Mouse (Mus musculus) thymus, postnatal 4 days (tissue): ENCODE data around the gene Nav3.
"Not testable (repeated sequence)": the region's sequence is repeated elsewhere in the genome, so short reads cannot be mapped to it uniquely, and the experiment has no call there.

Experiments
- DNase-seq: peaks from one replicate; pipeline ENCODE4 v3.0.0; 2021

The Nav3 gene

DNA sequence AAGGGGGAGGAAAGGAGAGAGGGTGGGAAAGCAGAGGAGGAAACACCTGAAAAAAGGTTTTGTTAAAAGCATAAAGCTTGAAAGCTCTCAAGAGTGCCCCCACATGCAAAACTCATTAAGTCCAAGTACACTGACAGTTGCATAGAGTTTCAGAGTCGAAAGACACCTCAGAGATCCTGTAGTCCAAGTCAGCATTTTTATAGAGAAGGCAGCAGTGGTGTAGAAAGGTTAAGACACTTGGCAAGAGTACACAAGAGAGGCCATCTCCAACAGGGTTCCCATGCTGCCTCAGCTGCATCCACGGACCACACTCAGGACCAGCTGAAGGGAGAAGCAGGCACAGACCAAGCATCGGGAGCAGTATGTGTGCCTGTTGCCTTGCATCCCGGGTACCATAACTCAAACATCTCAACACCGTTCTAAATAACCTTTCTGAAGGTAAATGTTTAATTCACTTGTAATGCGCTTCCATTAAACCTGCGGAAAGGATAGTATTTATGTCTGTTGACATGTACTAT lies 421.4 kb downstream of the Nav3 start:
- no peak for DNase-seq

DNA sequence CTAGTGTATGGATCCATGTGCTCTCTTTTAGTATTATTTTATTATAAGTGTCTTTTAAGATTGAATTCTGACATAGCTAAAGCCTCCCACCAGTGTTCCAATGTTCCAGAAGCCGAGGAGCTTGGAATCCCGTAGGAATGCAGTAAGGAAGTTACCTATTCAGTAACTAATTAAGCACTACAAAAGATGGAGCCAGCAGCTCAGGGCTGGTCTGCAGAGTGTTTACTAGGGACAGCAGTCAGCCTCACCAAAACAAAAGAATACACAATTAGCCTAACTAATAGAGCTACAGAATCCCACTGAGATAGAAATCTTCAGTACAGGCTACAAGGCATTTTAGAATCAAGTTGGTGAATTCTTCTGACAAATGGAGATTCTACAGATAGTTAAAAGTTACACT lies 431.1 kb downstream of the Nav3 start:
- not testable (repeated sequence) for DNase-seq

DNA sequence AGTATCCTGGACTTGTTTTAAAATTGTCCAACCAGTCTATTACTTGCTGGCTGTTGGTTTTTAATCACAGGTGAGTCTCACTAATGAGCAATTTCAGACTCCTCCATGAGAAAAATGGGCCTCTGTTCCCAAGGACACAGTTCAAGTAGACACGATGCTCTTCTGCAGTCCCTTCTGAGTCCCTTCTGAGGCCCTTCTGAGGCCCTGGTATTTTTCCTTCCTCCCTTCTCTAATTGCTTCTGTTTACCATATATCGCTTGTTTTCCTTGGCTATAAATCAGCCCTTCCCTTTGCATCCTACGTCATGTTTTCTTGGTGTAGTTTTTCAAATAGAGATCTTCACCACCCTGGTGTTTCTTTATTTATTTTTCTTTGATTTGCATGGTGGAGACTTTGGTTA lies 433.9 kb downstream of the Nav3 start:
- DNase-seq: no peak

DNA sequence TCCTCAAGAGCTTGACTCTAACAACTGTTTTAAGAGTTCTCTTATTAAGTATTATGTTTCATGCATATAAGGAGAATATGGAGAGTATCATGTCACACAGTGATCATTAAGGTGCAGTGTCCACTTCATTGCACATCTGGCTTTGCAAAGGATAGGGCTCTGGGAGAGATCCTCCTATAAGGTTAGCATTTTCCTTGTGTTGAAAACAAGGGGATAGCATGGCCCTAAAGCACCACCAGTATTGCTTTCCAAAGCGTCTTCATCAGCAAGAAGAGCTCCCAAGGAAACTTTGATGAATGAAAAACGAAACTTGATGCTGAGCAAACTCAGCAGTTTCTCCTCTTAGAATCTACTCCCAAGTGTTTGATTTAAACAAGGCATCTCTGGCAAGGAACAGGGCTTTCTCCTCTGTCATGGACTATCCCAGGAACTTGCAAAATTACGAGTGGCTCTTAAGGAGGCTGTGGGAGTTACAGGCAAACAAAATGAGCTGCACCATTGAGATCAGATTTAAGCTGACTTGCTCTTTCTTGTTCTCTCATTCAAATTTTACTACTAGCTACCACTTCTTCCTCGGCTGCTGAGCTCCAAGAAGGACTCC lies 436.6 kb downstream of the Nav3 start:
- no peak for DNase-seq

DNA sequence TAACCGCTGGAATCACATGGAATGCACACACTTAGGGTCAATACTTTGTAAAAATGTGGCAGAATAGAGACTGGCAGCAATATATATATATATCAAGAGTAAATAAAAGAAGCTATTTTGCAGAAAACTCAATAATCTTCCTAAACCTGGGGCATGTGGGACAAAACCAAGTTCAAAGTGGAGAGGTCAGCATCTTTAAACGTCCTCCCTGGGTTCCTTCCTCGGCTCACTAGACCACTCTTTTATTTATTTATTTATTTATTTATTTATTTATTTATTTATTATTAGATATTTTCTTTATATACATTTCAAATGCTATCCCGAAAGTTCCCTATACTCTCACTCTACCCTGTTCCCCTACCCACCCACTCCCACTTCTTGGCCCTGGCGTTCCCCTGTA lies 454.7 kb downstream of the Nav3 start:
- DNase-seq: not testable (repeated sequence)

DNA sequence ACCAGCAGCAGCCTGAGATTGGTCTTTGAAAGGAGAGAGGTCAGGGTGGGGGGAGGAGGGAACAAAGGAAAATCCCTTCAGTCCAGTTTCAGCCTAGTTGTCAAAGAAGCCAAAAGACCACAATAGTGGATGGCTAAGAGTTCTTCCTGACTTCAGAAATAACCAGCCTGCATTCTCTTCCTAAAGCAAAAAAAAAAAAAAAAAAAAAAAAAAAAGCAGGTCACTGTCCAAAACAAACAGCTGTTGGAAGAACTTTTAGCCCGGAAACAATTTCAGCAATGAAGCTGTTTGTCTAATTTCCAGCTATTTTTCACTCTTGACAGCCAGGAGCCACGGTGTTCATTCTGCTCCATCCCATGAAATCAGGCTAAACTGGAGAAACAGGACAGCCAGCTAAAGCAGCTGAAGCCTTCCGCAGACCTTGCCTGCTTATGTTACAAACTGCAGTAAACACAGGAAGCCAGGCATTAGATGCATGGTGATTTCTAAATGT lies 455.2 kb downstream of the Nav3 start:
- DNase-seq: no peak

DNA sequence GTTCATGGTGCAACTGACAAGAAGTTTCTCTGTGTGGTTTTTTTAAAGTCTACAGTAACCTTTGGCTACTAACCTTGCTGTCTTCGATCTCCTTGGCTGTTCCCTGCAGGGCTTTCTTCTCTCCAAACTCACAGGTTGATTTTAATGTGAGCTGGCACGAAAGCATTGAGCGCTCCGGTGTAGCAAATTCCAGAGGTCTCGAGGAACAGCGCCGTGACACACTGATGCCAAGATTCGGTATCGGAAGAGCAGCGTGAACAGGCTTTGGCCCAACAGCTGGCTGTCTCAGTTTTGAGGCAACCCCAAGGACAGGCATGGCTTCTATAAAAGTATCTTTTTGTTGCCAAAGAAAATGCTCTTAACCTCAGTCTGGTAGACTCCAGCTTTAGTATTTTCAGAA lies 456.1 kb downstream of the Nav3 start:
- no peak for DNase-seq

DNA sequence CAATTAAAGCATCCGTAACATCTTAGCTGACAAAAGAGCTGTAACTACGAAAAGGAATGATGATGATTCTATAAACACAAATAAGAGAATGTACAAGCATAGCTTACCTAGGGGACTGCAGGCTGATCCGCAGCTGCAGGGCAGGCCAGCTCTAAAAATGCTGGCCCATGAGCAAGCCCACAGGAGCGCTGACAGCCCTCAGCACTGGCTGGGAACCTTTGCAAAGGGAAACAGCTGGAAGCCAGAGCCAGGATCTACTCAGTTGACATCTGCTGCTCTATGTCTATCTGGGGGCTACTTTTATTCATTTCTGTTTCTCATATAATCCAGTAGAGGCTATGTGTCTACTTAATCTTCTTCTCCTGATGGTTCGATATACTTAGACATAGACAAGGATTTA lies 461.7 kb downstream of the Nav3 start:
- DNase-seq: no peak

DNA sequence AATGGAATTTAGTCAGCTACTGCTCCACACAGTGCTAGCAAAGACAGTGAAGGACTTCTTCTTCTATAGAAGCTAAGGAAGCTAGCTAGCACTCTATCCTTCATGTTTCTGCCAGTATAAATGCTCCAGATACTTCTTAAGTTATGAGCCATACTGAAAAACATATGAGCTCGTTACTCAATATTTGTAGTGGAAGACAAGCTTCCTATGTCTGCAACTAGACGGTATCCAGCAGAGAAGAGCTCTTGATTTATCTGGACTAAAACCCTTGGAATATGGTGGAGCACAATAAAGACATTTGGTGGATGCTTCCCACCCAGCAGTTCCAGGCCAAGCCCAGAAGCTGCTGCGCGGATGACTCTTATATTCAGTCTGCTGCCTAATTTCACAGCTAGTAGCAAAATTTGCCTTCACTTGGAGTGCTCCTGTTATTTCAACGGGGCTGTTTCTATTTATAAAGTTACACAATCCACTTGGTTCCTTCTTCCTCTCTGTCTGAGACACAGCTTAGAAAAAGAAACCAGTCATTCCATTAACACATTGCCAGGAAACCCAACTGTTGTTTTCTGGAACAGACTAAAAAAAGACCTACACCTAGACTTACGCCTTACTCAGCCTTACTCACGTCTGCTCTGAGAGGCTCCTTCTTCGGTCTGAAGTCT lies 470.0 kb downstream of the Nav3 start:
- DNase-seq: no peak

DNA sequence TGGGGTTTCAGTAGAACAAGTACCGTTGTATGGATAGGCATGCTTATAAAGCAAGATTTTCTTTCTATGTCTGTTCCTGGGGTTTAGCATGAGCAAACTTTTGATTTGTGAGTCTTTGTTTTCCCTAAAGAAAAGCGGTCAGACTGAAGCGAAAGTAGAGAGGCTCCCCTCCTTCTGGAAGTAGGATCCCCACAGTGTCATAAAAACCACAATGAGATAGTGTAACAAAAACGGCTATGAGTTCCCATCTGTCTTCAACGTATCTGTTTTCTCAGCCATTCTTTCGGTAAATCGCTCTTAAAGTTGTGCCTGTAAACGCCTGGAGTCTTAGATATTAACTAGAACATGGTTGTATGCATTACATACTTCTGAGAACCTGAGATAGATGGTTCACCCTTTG lies 479.7 kb downstream of the Nav3 start:
- DNase-seq: no peak

DNA sequence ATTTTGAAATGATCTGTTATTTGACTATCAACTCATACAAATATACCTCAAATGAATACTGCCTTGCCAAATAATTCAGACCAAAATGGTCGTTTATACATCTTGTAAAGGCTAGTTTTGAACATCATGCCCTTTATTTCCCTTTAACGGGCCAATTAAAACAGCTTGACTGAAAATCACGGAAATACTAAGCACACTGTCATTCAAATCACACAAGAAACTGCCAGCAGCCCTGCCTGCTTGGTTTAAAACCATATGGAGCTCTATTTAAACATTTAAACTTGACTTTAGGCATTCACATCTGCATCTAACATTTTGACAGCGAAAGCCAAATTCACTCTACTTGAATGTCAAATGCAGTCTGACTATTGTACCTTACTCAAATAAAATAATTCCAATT lies 481.8 kb downstream of the Nav3 start:
- DNase-seq: no peak

DNA sequence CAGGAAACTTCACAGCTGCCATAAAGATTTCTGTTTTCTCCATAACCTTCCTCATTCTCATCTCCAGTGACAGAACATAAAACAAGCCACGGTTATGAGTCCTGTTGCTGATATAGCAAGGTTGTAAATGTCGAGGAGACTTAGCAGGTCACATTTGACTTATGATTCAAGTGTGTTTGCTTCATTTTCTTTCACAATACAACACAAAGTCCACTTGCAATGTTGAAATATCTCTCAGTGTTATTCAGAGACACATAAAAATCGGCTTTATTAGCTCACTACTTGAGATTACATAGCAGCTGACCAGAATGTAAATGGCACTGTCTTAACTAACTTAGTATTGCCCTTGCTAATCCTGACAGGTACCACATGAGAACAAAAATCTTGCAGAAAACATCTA lies 482.5 kb downstream of the Nav3 start:
- DNase-seq: no peak

DNA sequence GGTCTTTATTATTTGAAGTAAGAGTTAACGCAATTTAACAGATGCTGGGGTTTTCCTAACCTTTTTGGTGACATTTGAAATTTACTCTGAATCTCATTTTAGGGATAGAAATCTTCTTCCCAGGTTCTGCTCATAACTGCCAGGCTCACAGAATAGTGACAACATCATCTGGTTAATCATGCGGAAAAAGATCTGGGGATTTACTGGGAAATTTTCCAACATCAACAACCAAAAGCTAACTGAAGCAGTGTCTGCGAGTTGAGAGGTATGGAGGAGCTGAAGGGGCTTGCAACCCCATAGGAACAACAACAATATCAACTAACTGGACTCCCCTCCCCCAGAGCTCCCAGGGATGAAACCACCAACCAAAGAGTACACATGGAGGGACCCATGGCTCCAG lies 505.7 kb downstream of the Nav3 start:
- DNase-seq: no peak

DNA sequence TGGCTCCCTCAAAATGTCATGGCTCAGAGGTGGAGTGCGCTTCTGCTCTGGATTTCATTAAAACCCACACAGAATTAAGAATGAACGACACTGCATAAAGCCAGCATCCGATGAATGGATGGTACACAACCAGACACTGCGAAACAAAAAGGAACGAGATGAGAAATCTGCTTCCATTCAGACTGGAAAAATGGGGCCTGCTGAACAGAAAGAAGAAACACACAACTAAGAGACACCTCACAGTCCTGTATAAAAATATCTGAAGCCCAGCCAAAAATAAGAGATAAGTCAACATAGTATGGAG lies 526.7 kb downstream of the Nav3 start:
- DNase-seq: no peak

DNA sequence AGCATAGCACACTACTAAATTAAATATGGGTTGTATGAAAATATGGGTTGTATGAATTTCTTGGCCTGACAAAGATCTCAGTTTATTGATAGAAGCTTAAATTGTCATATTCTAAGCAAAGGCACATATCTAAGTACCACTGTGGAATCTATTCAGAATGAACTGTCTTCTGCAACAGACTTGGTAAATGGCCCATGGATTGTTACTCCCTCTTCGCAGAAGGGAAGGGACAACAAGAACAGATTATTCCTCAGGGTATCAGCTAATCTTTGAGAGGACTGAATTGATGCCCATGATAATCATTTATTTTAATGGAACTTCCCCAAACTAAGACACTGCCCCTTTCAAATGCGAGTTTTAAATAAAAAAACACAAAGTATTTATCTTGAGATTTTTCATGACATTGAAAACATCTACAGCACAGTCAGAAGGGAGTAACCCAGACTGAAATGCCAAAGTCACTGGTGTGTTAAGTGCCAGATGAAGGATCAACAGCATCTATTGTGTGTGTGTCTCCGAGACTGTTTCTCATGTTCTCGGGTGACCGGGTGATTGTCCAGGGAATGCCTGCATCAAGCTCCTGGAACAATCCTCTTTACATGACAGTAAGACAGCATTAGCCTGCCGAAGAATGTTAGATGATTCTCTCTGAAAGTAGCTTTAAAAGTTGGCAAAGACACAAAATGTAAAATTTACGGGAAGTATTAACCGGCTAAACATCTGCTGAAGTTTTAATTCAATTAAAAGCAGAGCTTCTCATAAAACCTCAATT lies 527.3 kb downstream of the Nav3 start:
- no peak for DNase-seq

DNA sequence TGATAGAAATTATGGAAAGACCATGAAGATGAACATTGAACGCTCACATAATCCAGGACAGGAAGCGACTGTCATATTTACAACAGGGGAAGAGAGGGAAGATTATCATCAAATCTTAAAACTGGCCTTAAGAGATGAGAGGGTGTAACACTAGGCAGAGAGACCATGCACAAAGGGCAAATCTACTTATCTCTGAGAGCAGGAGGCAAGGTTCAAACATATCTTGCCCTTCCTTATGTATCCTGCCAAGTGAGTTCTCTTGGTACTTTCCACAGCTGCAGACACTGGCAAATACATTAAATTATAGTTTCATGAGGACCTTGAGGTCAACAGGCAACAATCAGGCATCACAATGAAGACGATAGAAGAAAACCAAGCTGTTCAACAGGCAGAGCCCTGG lies 529.9 kb downstream of the Nav3 start:
- no peak for DNase-seq

DNA sequence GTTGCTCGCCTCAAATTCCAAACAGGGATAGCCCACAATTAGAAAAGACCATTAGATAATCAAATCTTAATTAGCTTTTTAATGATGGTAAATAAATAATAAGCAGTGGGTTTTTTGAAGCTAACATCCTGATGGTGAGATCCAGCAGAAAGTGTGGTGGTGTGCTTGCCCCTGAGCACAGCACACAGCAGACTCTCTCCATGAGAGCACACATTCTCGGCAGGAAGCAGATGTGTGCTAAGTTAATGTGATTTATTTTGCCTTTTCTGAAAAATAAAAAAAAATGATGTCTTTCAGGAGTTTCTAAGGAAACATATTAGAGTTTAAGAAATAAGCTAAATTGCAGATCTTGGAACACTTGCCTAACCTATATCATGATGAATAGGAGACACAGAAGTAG lies 531.9 kb downstream of the Nav3 start:
- no peak for DNase-seq

DNA sequence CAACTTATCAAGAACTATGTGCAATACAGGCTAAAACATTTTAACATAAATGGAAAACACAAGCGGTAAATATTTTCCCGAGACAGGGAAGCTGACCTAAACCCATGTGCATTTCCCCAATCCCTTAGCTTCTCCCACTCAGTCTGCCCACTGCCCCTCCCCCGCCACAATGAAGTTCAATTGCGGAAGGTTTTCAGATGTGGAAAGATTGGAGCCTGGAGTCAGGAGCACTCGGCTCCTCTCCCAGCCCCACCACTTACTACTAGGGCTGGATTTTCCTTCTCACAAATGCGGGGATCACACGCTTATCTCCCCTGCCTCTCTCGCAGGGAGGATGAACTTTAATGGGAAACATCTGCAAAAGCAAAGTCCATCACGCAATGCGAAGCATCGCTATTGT lies 534.6 kb downstream of the Nav3 start:
- no peak for DNase-seq

DNA sequence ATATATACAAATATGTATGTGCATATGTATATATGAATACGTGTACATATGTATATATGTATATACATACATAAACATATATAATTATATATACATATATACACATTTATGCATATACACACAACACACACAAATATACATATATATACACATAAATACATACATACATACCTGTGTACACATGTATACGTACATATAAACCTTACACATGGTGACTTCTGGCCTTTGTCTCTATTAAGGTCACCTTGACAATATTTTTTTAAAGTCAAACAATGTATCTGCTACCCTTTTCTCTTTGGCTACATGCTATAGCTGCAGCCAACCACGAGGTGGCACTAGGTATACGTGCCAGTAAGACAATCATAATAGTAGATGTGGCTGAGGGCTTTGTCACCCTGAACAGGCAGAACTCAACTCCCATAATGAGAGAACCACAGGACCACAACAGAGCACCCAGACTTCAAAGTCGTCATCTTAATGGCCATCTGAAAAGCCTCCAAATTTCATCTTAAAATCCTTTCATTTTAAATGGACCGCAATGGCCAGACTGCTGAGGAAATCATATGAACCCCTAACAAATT lies 535.3 kb downstream of the Nav3 start:
- peak; percentile 26 for DNase-seq

DNA sequence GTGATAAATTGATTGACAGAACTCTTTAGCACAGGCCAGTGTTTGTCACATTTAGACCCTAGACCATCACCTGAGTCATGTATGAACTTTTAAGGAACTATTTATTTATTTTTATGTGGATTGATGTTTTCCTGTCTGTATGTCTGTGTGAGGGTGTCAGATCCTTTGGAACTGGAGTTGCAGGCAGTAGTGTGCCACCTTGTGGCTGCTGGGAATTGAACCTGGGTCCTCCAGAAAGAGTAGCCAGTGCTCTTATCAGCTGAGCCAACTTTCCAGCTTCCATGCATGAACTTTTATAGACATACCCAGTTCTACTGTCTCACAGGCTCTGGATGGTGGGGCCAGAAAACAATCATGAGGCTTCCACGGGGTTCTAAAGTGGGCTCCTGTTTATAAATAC lies 536.5 kb downstream of the Nav3 start:
- DNase-seq: no peak

DNA sequence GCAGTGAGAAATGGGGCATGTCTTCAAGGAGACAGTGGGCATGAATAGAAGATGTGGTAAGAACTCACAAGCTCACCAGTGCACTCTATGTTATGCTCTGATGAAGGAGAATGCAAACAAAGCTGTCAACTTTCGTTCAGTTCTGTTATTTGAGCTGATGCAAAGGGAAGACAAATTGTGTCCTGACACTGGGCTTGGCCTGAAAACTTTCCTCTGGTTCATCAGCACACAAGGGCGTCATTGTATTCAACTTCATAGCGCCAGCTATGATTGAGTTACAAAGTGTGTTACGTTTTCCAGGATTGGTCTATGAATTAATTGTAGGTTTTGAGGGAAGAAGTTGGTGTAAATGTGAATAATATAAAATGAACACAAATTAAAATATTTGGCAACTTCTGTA lies 548.8 kb downstream of the Nav3 start:
- no peak for DNase-seq

DNA sequence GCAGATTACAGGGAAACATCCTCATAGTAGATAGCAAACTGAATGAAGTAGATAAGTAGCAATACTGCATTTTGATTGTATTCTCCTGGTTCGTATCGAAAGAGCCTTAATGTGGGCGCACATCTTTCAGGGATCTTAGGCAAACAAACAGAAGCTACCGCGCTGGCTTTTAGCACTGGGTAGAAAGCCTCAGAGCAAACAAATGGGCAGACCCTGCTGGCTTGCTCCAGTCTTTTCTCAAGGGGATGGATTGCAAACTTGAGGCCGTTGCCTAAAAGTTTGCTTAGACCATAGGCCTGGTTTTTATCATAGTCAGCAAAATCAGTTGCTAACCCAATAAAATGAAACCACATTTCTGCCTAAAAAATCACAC lies 549.6 kb downstream of the Nav3 start:
- no peak for DNase-seq

DNA sequence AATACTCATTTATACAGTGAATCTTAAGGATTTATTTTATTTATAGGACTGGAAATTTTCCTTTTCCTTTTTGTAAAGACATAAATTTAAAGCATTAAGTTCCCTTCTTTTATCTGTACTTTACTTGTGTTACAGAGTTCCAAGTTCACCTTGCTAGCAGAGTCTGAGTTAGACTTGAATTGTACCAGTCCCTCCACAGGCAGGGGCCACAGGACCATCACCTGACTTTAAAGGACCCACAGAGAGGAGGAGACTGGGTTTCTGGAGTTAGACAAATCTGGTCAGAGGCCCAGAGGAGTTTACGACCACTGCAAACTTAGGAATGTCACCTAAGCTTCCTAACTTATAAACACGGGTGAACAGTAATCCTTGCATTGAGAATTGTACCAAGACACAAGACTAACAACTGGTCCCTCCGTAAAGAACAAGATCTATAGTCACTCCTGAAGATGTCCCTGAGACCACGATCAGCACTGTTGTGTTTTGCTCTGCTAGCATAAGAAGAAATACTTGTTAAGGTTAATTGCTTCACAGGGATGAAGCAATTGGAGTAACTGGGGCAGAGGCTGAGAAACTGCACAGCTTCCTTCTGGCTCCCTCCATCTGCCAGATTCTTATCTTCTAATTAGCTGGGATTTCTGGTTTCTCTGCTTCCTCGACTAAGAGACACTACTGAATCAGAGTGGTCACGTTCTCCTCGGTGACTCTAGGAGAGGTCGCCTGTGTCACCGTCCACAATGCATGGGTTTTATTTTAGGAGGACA lies 550.2 kb downstream of the Nav3 start:
- DNase-seq: no peak
